Mouse (Mus musculus): ENCODE measurements at regions not wholly inside any gene's neighbourhood (a gene's known extent, or its start where the extent isn't known, plus 50 kb on each side); places are given as distances from the start of the nearest gene placed in this dataset.

GRCm38 (mm10) chr16:5570619-5571018, 314.5 kb upstream of the Rbfox1 start:
- Histone ChIP-seq H3K9me3 (replicated peaks; ENCODE audit: insufficient read depth, low read length) (no peaks in the 10 kb centered on the region), H3K9ac (ENCODE audit: control insufficient read depth, low read depth, low read length, poor library complexity, severe bottlenecking) (no peak overlapping the region), H3K4me1 (ENCODE audit: control insufficient read depth in 1 of 2, insufficient read depth in 2 of 2, low read length in 2 of 2) (no peaks in the 10 kb centered on the region), H3K27ac (ENCODE audit: control insufficient read depth, low read depth, low read length) (no peak overlapping the region), H3K79me2 (ENCODE audit: control insufficient read depth, insufficient read depth, low read length, poor library complexity) (no peaks in the 10 kb centered on the region), H3K27me3 (ENCODE audit: control insufficient read depth in 1 of 2, insufficient read depth in 2 of 2, low read length in 2 of 2) (no peaks in the 10 kb centered on the region), H3K36me3 (ENCODE audit: control insufficient read depth in 1 of 2, insufficient read depth in 2 of 2, low read length in 2 of 2) (no peaks in the 10 kb centered on the region), H3K4me3 (ENCODE audit: control insufficient read depth in 1 of 2, insufficient read depth in 1 of 2, low read depth in 2 of 2, low read length in 2 of 2) (no peak overlapping the region)
- TF ChIP-seq USF1 (IDR thresholded peaks at IDR 0.05; ENCODE audit: low read depth, low read length) (no peak), BHLHE40 (IDR thresholded peaks at IDR 0.05; ENCODE audit: borderline replicate concordance, low read depth, low read length) (no peak), RAD21 (IDR thresholded peaks at IDR 0.05; ENCODE audit: low read depth, low read length) (no peak), MYB (IDR thresholded peaks at IDR 0.05; ENCODE audit: low read depth, low read length) (no peak), POLR2AphosphoS2 (IDR thresholded peaks at IDR 0.05; ENCODE audit: low read length) (no peak), NRF1 (IDR thresholded peaks at IDR 0.05; ENCODE audit: insufficient read depth, low read depth, low read length, poor library complexity, severe bottlenecking) (no peak), GABPA (IDR thresholded peaks at IDR 0.05; ENCODE audit: low read depth, low read length) (no peak)
- DNase-seq (ENCODE audit: low read depth, low spot score): no peak

DNA sequence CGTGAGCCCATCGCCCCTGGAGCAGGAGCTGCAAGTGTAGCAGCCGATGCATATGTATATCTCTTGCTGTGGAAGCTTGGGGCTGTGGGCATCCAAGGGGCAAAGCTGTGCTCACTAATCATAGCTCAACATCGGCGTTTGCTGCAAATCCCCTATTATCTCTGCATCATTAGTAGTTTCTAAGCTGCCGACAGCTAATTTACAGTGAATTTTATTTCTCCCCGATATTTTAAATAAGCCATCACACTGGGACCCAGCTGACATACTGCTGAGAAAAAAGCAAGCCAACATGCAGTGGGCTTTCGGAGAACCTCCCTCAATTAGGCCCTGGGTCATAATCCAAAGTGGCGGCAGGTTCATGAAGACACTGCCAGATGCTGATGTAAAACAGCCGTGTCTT, 313.3 kb upstream of the Eef2kmt start:
- Histone ChIP-seq H3K27me3 (ENCODE audit: control insufficient read depth in 1 of 2, insufficient read depth in 2 of 2, low read length in 2 of 2) (no peaks in the 10 kb centered on the region), H3K4me1 (ENCODE audit: control insufficient read depth in 1 of 2, insufficient read depth in 2 of 2, low read length in 2 of 2) (no peaks in the 10 kb centered on the region), H3K27ac (ENCODE audit: control insufficient read depth, low read depth, low read length) (no peak overlapping the region), H3K4me3 (ENCODE audit: control insufficient read depth in 1 of 2, insufficient read depth in 1 of 2, low read depth in 2 of 2, low read length in 2 of 2) (no peak overlapping the region), H3K36me3 (ENCODE audit: control insufficient read depth in 1 of 2, insufficient read depth in 2 of 2, low read length in 2 of 2) (no peaks in the 10 kb centered on the region), H3K79me2 (ENCODE audit: control insufficient read depth, insufficient read depth, low read length, poor library complexity) (no peaks in the 10 kb centered on the region), H3K9ac (ENCODE audit: control insufficient read depth, low read depth, low read length, poor library complexity, severe bottlenecking) (no peak overlapping the region), H3K9me3 (replicated peaks; ENCODE audit: insufficient read depth, low read length) (no peaks in the 10 kb centered on the region)
- no peak for TF ChIP-seq ZMIZ1 (IDR thresholded peaks at IDR 0.05; ENCODE audit: low read depth, low read length)
- no peak for TF ChIP-seq GATA1 (IDR thresholded peaks at IDR 0.05; ENCODE audit: low read depth, low read length)
- no peak for TF ChIP-seq HCFC1 (IDR thresholded peaks at IDR 0.05; ENCODE audit: low read depth, low read length)
- no peak for TF ChIP-seq EP300 (IDR thresholded peaks at IDR 0.05; ENCODE audit: low read depth in 1 of 2, low read length in 2 of 2)
- TF ChIP-seq CHD2 (IDR thresholded peaks at IDR 0.05; ENCODE audit: low read length): no peak
- no peak for TF ChIP-seq CTCF (IDR thresholded peaks at IDR 0.05 in 2 of 3, conservative IDR thresholded peaks at IDR 0.05 in 1 of 3; ENCODE audit: control insufficient read depth in 1 of 3, insufficient read depth in 1 of 3, low read depth in 2 of 3, low read length in 3 of 3, poor library complexity in 1 of 3, severe bottlenecking in 1 of 3)
- TF ChIP-seq MAFK (IDR thresholded peaks at IDR 0.05; ENCODE audit: borderline replicate concordance, low read depth, low read length): no peak
- TF ChIP-seq MAX (IDR thresholded peaks at IDR 0.05; ENCODE audit: low read length): no peak
- no peak for DNase-seq (ENCODE audit: low read depth, low spot score)

GRCm38 (mm10) chr16:5549026-5549425, 293.2 kb upstream of the Eef2kmt start:
- H3K9me3 ChIP-seq (replicated peaks; ENCODE audit: insufficient read depth, low read length): no peaks in the 10 kb centered on the region
- H3K4me1 ChIP-seq (ENCODE audit: control insufficient read depth in 1 of 2, insufficient read depth in 2 of 2, low read length in 2 of 2): no peaks in the 10 kb centered on the region
- H3K36me3 ChIP-seq (ENCODE audit: control insufficient read depth in 1 of 2, insufficient read depth in 2 of 2, low read length in 2 of 2): no peaks in the 10 kb centered on the region
- no peak overlapping the region for H3K27ac ChIP-seq (ENCODE audit: control insufficient read depth, low read depth, low read length)
- no peaks in the 10 kb centered on the region for H3K79me2 ChIP-seq (ENCODE audit: control insufficient read depth, insufficient read depth, low read length, poor library complexity)
- no peak overlapping the region for H3K9ac ChIP-seq (ENCODE audit: control insufficient read depth, low read depth, low read length, poor library complexity, severe bottlenecking)
- H3K27me3 ChIP-seq (ENCODE audit: control insufficient read depth in 1 of 2, insufficient read depth in 2 of 2, low read length in 2 of 2): no peaks in the 10 kb centered on the region
- DNase-seq (ENCODE audit: low read depth, low spot score): no peak
- no peak overlapping the region for H3K4me3 ChIP-seq (ENCODE audit: control insufficient read depth in 1 of 2, insufficient read depth in 1 of 2, low read depth in 2 of 2, low read length in 2 of 2)
- TF ChIP-seq MEF2A (IDR thresholded peaks at IDR 0.05; ENCODE audit: extremely low read depth, insufficient replicate concordance, low read depth, low read length, poor library complexity, severe bottlenecking) (no peak), USF2 (IDR thresholded peaks at IDR 0.05; ENCODE audit: borderline replicate concordance in 1 of 2, insufficient read depth in 1 of 2, low read depth in 1 of 2, low read length in 2 of 2) (no peak), TCF12 (IDR thresholded peaks at IDR 0.05; ENCODE audit: low read depth, low read length) (no peak), MXI1 (IDR thresholded peaks at IDR 0.05; ENCODE audit: low read depth, low read length) (no peak), CHD1 (IDR thresholded peaks at IDR 0.05; ENCODE audit: low read depth, low read length) (no peak), JUND (IDR thresholded peaks at IDR 0.05; ENCODE audit: low read depth, low read length) (no peak), UBTF (IDR thresholded peaks at IDR 0.05; ENCODE audit: borderline replicate concordance, insufficient read depth, low read depth, low read length) (no peak), ETS1 (IDR thresholded peaks at IDR 0.05; ENCODE audit: low read depth, low read length) (no peak), CHD2 (IDR thresholded peaks at IDR 0.05; ENCODE audit: low read length) (no peak), NELFE (IDR thresholded peaks at IDR 0.05; ENCODE audit: low read depth, low read length) (no peak), ELF1 (IDR thresholded peaks at IDR 0.05; ENCODE audit: low read depth, low read length) (no peak), MYC (IDR thresholded peaks at IDR 0.05; ENCODE audit: low read depth, low read length) (no peak), RCOR1 (IDR thresholded peaks at IDR 0.05; ENCODE audit: low read depth, low read length) (no peak), SMC3 (IDR thresholded peaks at IDR 0.05; ENCODE audit: low read depth, low read length) (no peak)
